Mouse (Mus musculus): ENCODE results near the gene Pcnx.

DNA sequence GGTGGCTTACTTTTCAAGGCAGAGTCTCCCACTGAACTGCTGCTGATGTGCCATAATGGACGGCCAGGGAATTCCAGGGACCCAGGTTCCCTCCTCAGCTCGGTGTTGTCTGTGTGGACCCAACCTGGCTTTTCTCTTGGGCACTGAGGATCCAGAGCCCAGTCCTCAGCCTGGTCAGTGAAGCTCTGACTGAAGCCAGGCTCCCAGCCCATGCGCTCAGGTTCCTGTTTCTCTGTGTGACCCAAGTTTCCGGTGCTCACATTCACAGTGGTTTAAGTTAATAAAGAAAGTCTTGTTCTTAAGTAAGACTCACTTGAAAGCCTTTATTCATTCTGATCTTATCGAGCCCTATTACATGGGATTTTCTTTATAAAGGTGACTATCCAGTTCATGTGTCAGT is 74.7 kb downstream of the Pcnx start:
- TF ChIP-seq CTCF (IDR thresholded peaks at IDR 0.05; ENCODE audit: low read depth), result no peak
- TF ChIP-seq EP300 (IDR thresholded peaks at IDR 0.05; ENCODE audit: low read depth), result no peak
